Mouse (Mus musculus): Measurements from ENCODE around the gene Grap. TPM values are rescaled to one million over a fixed set of nuclear protein-coding genes. Genes with fewer than 3 reads are reported as not detected.
A peak's percentile ranks its signal among the peaks of the same experiment; 100 is the strongest.

Gene Grap
- polyA plus RNA-seq, 1 experiment from 2014 or later = 10.1 TPM

- Histone ChIP-seq H3K27ac (no peak overlapping the region), H3K4me2 (replicated peaks) (no peak overlapping the region), H3K4me1 (replicated peaks; ENCODE audit: control insufficient read depth, insufficient read depth, low read length) (no peaks in the 10 kb centered on the region), H3K36me3 (replicated peaks; ENCODE audit: control insufficient read depth, insufficient read depth) (no peaks in the 10 kb centered on the region), H3K27me3 (ENCODE audit: control insufficient read depth, insufficient read depth, low read length) (peaks cover 36% of the 10 kb centered on the region), H3K9me3 (ENCODE audit: control insufficient read depth, low read length) (no peaks in the 10 kb centered on the region), H3K4me3 (replicated peaks; ENCODE audit: low read length) (no peak overlapping the region), H3K9ac (no peak overlapping the region)
- 38% methylated on average over 10 of the region's 10 CpGs for WGBS
- no peak for ATAC-seq (ENCODE audit: low FRiP score)
- DNase-seq (ENCODE audit: low spot score) = no peak
Measured at GRCm38 (mm10) chr11:61686906-61687453, 33.9 kb downstream of the Grap start.

GRCm38 (mm10) chr11:61687595-61687994 lies 34.5 kb downstream of the Grap start:
- Histone ChIP-seq H3K4me2 (replicated peaks) (no peak overlapping the region), H3K27ac (no peak overlapping the region), H3K27me3 (ENCODE audit: control insufficient read depth, insufficient read depth, low read length) (peaks cover 36% of the 10 kb centered on the region), H3K9ac (no peak overlapping the region), H3K36me3 (replicated peaks; ENCODE audit: control insufficient read depth, insufficient read depth) (no peaks in the 10 kb centered on the region), H3K4me1 (replicated peaks; ENCODE audit: control insufficient read depth, insufficient read depth, low read length) (no peaks in the 10 kb centered on the region), H3K4me3 (replicated peaks; ENCODE audit: low read length) (no peak overlapping the region), H3K9me3 (ENCODE audit: control insufficient read depth, low read length) (no peaks in the 10 kb centered on the region)
- DNase-seq (ENCODE audit: low spot score) (no peak), ATAC-seq (ENCODE audit: low FRiP score) (no peak)
- 47% methylated on average over 2 of the region's 2 CpGs for WGBS

- WGBS = 88% methylated on average over 5 of the region's 5 CpGs
- no peak for DNase-seq (ENCODE audit: low spot score)
Measured at GRCm38 (mm10) chr11:61692996-61693395, 39.9 kb downstream of the Grap start.

GRCm38 (mm10) chr11:61698852-61699251 lies 45.8 kb downstream of the Grap start:
- ATAC-seq (ENCODE audit: low FRiP score) (no peak), DNase-seq (ENCODE audit: low spot score) (no peak)
- no peaks in the 10 kb centered on the region for H3K4me1 ChIP-seq (replicated peaks; ENCODE audit: control insufficient read depth, insufficient read depth, low read length)
- no peaks in the 10 kb centered on the region for H3K36me3 ChIP-seq (replicated peaks; ENCODE audit: control insufficient read depth, insufficient read depth)
- no peak overlapping the region for H3K27ac ChIP-seq
- H3K4me3 ChIP-seq (replicated peaks; ENCODE audit: low read length) = no peak overlapping the region
- H3K9me3 ChIP-seq (ENCODE audit: control insufficient read depth, low read length) = no peaks in the 10 kb centered on the region
- no peak overlapping the region for H3K4me2 ChIP-seq (replicated peaks)
- no peaks in the 10 kb centered on the region for H3K27me3 ChIP-seq (ENCODE audit: control insufficient read depth, insufficient read depth, low read length)
- H3K9ac ChIP-seq = no peak overlapping the region

More at GRCm38 (mm10) chr11:61692996-61693395, 39.9 kb downstream of the Grap start:
- Histone ChIP-seq H3K27ac (no peak overlapping the region), H3K36me3 (replicated peaks; ENCODE audit: control insufficient read depth, insufficient read depth) (no peaks in the 10 kb centered on the region), H3K4me1 (replicated peaks; ENCODE audit: control insufficient read depth, insufficient read depth, low read length) (no peaks in the 10 kb centered on the region), H3K4me3 (replicated peaks; ENCODE audit: low read length) (no peak overlapping the region), H3K27me3 (ENCODE audit: control insufficient read depth, insufficient read depth, low read length) (no peaks in the 10 kb centered on the region), H3K4me2 (replicated peaks) (no peak overlapping the region), H3K9ac (no peak overlapping the region), H3K9me3 (ENCODE audit: control insufficient read depth, low read length) (no peaks in the 10 kb centered on the region)
- ATAC-seq (ENCODE audit: low FRiP score) = no peak

GRCm38 (mm10) chr11:61699460-61699859 lies 46.4 kb downstream of the Grap start:
- H3K4me2 ChIP-seq (replicated peaks) = no peak overlapping the region
- DNase-seq (ENCODE audit: low spot score) = no peak
- H3K9me3 ChIP-seq (ENCODE audit: control insufficient read depth, low read length) = no peaks in the 10 kb centered on the region
- H3K27me3 ChIP-seq (ENCODE audit: control insufficient read depth, insufficient read depth, low read length) = no peaks in the 10 kb centered on the region
- no peaks in the 10 kb centered on the region for H3K36me3 ChIP-seq (replicated peaks; ENCODE audit: control insufficient read depth, insufficient read depth)
- WGBS = 96% methylated on average over 5 of the region's 5 CpGs
- no peak overlapping the region for H3K27ac ChIP-seq
- ATAC-seq (ENCODE audit: low FRiP score) = no peak
- no peak overlapping the region for H3K4me3 ChIP-seq (replicated peaks; ENCODE audit: low read length)
- no peaks in the 10 kb centered on the region for H3K4me1 ChIP-seq (replicated peaks; ENCODE audit: control insufficient read depth, insufficient read depth, low read length)
- H3K9ac ChIP-seq = no peak overlapping the region

GRCm38 (mm10) chr11:61699933-61700332 lies 46.9 kb downstream of the Grap start:
- no peaks in the 10 kb centered on the region for H3K9me3 ChIP-seq (ENCODE audit: control insufficient read depth, low read length)
- H3K4me1 ChIP-seq (replicated peaks; ENCODE audit: control insufficient read depth, insufficient read depth, low read length) = no peaks in the 10 kb centered on the region
- H3K4me3 ChIP-seq (replicated peaks; ENCODE audit: low read length) = no peak overlapping the region
- H3K27me3 ChIP-seq (ENCODE audit: control insufficient read depth, insufficient read depth, low read length) = no peaks in the 10 kb centered on the region
- H3K36me3 ChIP-seq (replicated peaks; ENCODE audit: control insufficient read depth, insufficient read depth) = no peaks in the 10 kb centered on the region
- peak; percentile 36 for DNase-seq (ENCODE audit: low spot score)
- H3K4me2 ChIP-seq (replicated peaks) = no peak overlapping the region
- no peak overlapping the region for H3K9ac ChIP-seq
- no peak overlapping the region for H3K27ac ChIP-seq
- no peak for ATAC-seq (ENCODE audit: low FRiP score)
- 43% methylated on average over 4 of the region's 4 CpGs for WGBS

GRCm38 (mm10) chr11:61701696-61702095 lies 48.6 kb downstream of the Grap start:
- H3K4me1 ChIP-seq (replicated peaks; ENCODE audit: control insufficient read depth, insufficient read depth, low read length) = no peaks in the 10 kb centered on the region
- H3K36me3 ChIP-seq (replicated peaks; ENCODE audit: control insufficient read depth, insufficient read depth) = no peaks in the 10 kb centered on the region
- H3K9me3 ChIP-seq (ENCODE audit: control insufficient read depth, low read length) = no peaks in the 10 kb centered on the region
- no peak overlapping the region for H3K9ac ChIP-seq
- no peak for DNase-seq (ENCODE audit: low spot score)
- no peak overlapping the region for H3K4me3 ChIP-seq (replicated peaks; ENCODE audit: low read length)
- no peak overlapping the region for H3K4me2 ChIP-seq (replicated peaks)
- ATAC-seq (ENCODE audit: low FRiP score) = no peak
- H3K27ac ChIP-seq = no peak overlapping the region
- no peaks in the 10 kb centered on the region for H3K27me3 ChIP-seq (ENCODE audit: control insufficient read depth, insufficient read depth, low read length)
- 34% methylated on average over 5 of the region's 5 CpGs for WGBS

- no peak overlapping the region for H3K27ac ChIP-seq
- no peak overlapping the region for H3K9ac ChIP-seq
- no peaks in the 10 kb centered on the region for H3K4me1 ChIP-seq (replicated peaks; ENCODE audit: control insufficient read depth, insufficient read depth, low read length)
- H3K4me3 ChIP-seq (replicated peaks; ENCODE audit: low read length) = no peak overlapping the region
- H3K9me3 ChIP-seq (ENCODE audit: control insufficient read depth, low read length) = no peaks in the 10 kb centered on the region
- H3K4me2 ChIP-seq (replicated peaks) = no peak overlapping the region
- WGBS = 95% methylated on average over 5 of the region's 5 CpGs
- no peaks in the 10 kb centered on the region for H3K36me3 ChIP-seq (replicated peaks; ENCODE audit: control insufficient read depth, insufficient read depth)
- DNase-seq (ENCODE audit: low spot score) = no peak
- no peak for ATAC-seq (ENCODE audit: low FRiP score)
- no peaks in the 10 kb centered on the region for H3K27me3 ChIP-seq (ENCODE audit: control insufficient read depth, insufficient read depth, low read length)
Measured at GRCm38 (mm10) chr11:61702494-61702893, 49.4 kb downstream of the Grap start.

GRCm38 (mm10) chr11:61705581-61705980 lies 52.5 kb downstream of the Grap start:
- 93% methylated on average over 2 of the region's 2 CpGs for WGBS
- Histone ChIP-seq H3K4me2 (replicated peaks) (no peak overlapping the region), H3K27me3 (ENCODE audit: control insufficient read depth, insufficient read depth, low read length) (no peaks in the 10 kb centered on the region), H3K4me3 (replicated peaks; ENCODE audit: low read length) (no peak overlapping the region), H3K36me3 (replicated peaks; ENCODE audit: control insufficient read depth, insufficient read depth) (no peaks in the 10 kb centered on the region), H3K4me1 (replicated peaks; ENCODE audit: control insufficient read depth, insufficient read depth, low read length) (no peaks in the 10 kb centered on the region), H3K9ac (no peak overlapping the region), H3K27ac (no peak overlapping the region), H3K9me3 (ENCODE audit: control insufficient read depth, low read length) (no peaks in the 10 kb centered on the region)
- ATAC-seq (ENCODE audit: low FRiP score) (no peak), DNase-seq (ENCODE audit: low spot score) (no peak)

- no peak for ATAC-seq (ENCODE audit: low FRiP score)
- no peaks in the 10 kb centered on the region for H3K9me3 ChIP-seq (ENCODE audit: control insufficient read depth, low read length)
- WGBS = 73% methylated on average over 4 of the region's 4 CpGs
Measured at GRCm38 (mm10) chr11:61706232-61706631, 53.2 kb downstream of the Grap start.

More at GRCm38 (mm10) chr11:61706232-61706631, 53.2 kb downstream of the Grap start:
- Histone ChIP-seq H3K27ac (no peak overlapping the region), H3K27me3 (ENCODE audit: control insufficient read depth, insufficient read depth, low read length) (no peaks in the 10 kb centered on the region), H3K4me2 (replicated peaks) (no peak overlapping the region), H3K4me1 (replicated peaks; ENCODE audit: control insufficient read depth, insufficient read depth, low read length) (no peaks in the 10 kb centered on the region), H3K4me3 (replicated peaks; ENCODE audit: low read length) (no peak overlapping the region), H3K36me3 (replicated peaks; ENCODE audit: control insufficient read depth, insufficient read depth) (no peaks in the 10 kb centered on the region), H3K9ac (no peak overlapping the region)
- no peak for DNase-seq (ENCODE audit: low spot score)
